Mouse (Mus musculus) layer of hippocampus, adult 9-11 months (tissue): ENCODE results near the gene Atp9a.
A peak's percentile ranks its signal among the peaks of the same experiment; 100 is the strongest.
"Not testable (repeated sequence)": the region's sequence is repeated elsewhere in the genome, so short reads cannot be mapped to it uniquely, and the experiment has no call there.

Source experiments
- DNase-seq: peaks from one replicate; pipeline ENCODE4 v3.0.0; 2022

Gene Atp9a

GRCm38 (mm10) chr2:168742059-168742627 lies at the start of gene Atp9a:
Gene Atp9a (minus strand): TSS chr2:168742409.
- peak; percentile 64 for DNase-seq

- peak; percentile 25 for DNase-seq
These were observed 49.0 kb upstream of the Atp9a start for GRCm38 (mm10) chr2:168791115-168791802.

- no peak for DNase-seq
These were observed 44.0 kb upstream of the Atp9a start for GRCm38 (mm10) chr2:168786174-168786573.

- no peak for DNase-seq
These were observed 38.4 kb upstream of the Atp9a start for GRCm38 (mm10) chr2:168780596-168780995.

- no peak for DNase-seq
These were observed 37.8 kb upstream of the Atp9a start for GRCm38 (mm10) chr2:168780024-168780423.

GRCm38 (mm10) chr2:168777481-168777880 lies 35.3 kb upstream of the Atp9a start:
- DNase-seq = no peak

GRCm38 (mm10) chr2:168776238-168776637 lies 34.0 kb upstream of the Atp9a start:
- no peak for DNase-seq

GRCm38 (mm10) chr2:168769259-168769658 lies 27.1 kb upstream of the Atp9a start:
- no peak for DNase-seq

GRCm38 (mm10) chr2:168767582-168767981 lies 25.4 kb upstream of the Atp9a start, which contains the start of gene Sall4:
Gene Sall4 (minus strand): TSS chr2:168767943.
- no peak for DNase-seq

GRCm38 (mm10) chr2:168766538-168767361 lies 24.5 kb upstream of the Atp9a start:
- peak; percentile 60 for DNase-seq

GRCm38 (mm10) chr2:168765696-168766537 lies 23.7 kb upstream of the Atp9a start:
- DNase-seq = no peak

- no peak for DNase-seq
These were observed 23.0 kb upstream of the Atp9a start for GRCm38 (mm10) chr2:168765065-168765681.

- no peak for DNase-seq
These were observed 22.3 kb upstream of the Atp9a start for GRCm38 (mm10) chr2:168764460-168764867.

- no peak for DNase-seq
These were observed 21.6 kb upstream of the Atp9a start for GRCm38 (mm10) chr2:168763785-168764184.

- DNase-seq = no peak
These were observed 20.2 kb upstream of the Atp9a start for GRCm38 (mm10) chr2:168762411-168762815.

- DNase-seq = no peak
These were observed 19.7 kb upstream of the Atp9a start for GRCm38 (mm10) chr2:168761954-168762353.

- no peak for DNase-seq
These were observed 18.9 kb upstream of the Atp9a start for GRCm38 (mm10) chr2:168761141-168761540.

GRCm38 (mm10) chr2:168744406-168744805 lies 2.2 kb upstream of the Atp9a start:
- DNase-seq = not testable (repeated sequence)

- DNase-seq = no peak
These were observed 440 bp upstream of the Atp9a start for GRCm38 (mm10) chr2:168742649-168743048.

- DNase-seq = peak; percentile 81
These were observed 743 bp downstream of the Atp9a start for GRCm38 (mm10) chr2:168741273-168742058.

- DNase-seq = no peak
These were observed 1.7 kb downstream of the Atp9a start for GRCm38 (mm10) chr2:168740496-168740895.
